Mouse (Mus musculus) spleen, embryonic (tissue): ENCODE measurements around the gene Tex14.

Source experiments
- CTCF ChIA-PET: fragments of 350-600 bp; sonication (Branson Sonifier 250); formaldehyde crosslinking; loops from one replicate; lab custom pipeline; 2022; lab: Charles Lee

The Tex14 gene

DNA sequence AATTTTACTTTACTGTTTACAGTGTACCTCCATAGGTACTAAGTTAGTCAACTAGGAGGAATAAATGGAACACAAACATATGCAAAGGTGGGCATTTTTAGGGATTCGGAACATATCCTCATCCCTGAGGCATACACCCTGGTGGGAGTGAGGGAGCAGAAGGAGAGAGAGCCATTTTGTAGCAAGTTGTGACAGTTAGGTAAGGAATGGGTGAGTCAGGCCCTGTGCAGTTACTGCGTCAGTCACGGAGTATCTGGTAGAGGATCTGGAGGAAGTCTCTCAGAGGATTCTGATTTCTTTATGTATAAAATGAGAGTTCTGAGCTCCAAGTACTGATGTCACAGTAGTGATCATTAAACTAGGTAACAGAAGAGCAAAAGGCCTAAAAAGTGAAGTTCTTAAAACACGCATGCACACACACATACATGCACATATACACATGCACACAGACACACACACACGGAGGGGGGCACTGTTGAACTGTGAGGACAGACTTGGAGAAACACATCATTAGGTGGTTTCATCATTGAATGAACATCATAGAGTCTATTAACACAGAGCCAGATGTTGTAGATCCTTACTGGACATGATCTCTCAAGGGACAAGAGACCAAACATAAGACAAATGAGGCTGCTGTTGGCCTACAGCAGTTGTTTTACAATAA is 182.5 kb downstream of the Tex14 start:
- CTCF ChIA-PET, result no interaction called here

DNA sequence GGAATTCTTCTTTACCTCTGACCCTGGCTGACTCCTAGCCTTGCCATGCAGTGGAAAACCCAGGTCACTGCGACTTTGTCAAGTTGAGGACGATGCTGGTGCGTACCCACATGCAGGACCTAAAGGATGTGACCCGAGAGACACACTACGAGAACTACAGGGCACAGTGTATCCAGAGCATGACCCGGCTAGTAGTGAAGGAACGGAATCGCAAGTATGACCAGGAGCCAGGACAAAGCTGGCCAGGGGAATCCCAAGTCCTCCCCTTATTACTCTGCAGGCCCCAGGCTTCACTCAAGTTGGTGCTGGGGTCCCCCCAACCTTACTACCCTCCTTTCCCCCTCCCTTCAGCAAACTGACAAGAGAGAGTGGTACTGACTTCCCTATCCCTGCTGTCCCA is 184.7 kb downstream of the Tex14 start:
- CTCF ChIA-PET, result interaction anchor here (0.6 kb wide), 2 partner anchors 52 to 1123 kb away, joined by 3 to 5 read pairs; no protein-coding TSS in a partner anchor

DNA sequence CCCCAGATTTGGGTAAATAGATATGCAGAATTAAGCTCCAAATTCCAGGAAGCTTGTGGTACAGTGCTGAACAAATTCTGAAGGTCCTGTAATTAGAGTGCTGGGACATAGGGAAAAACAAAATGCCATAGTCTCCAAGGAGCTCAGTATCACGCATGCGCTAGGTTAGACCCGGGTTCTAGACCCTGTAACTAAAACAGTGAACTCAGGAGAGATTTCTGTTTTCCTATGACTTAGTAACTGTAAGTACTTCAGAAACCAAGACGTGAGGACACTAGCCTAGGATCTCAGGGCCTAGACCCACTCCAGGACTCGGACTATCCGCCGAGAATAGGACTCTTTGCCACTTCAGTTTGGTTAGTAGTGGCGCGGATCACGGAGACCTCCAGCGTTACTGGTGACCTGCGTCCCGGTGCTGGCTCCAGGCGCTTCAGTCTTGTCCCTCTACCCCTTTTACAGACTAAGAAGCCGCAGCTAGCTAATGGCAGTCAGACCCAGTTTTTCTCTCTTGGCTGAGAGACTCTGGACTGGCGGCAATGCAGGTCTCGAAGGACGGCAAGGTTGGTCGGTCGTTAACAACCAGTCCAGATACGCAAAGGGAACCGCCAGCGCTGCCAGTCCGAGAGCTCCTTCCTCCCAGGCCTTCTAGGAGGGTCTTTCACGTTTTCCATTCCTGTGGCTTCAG is 186.1 kb downstream of the Tex14 start:
- CTCF ChIA-PET, result interaction anchor here (0.6 to 0.7 kb wide), 3 partner anchors 16 to 635 kb away, joined by 3 to 5 read pairs (median 4); no protein-coding TSS in a partner anchor

DNA sequence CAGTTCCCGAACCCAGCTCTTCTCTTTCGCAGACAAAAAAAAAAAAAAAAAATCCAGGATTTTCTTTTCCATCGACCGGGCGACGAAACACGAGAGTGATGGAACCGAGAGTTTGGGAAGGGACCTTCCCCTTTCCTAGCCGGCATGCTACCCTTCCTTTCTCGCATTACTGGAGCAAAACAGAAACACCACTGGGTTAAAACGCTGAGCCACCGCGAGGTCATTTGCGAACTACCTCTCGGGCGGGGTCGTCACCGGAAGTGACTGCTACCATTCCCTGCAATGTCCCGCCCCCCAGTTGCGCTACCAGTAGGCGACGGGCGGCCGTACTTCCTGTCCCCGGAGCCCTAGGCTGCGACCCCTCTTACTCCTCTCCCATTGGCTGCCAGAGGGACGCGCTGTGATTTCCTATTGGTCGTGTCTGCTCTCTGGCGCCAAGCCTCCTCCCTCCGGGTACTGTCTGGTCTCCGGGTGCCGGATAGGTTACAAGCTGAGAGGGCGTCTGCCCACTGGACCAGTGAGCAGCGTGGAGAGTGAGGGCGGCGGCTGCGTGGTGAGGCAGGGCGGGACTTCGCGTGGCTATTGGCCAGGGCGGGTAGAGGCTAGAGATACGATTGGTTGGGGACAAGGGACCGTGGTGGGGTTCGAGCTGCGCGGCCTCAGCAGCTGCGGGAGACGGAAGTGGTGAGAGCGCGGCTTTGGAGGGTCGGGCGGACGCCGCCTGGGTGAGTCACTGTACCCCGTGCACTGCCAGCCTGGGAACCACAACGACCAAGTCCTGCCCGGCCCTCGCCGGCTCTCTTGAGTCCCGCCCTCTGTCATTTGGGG is 186.9 kb downstream of the Tex14 start, which contains the start of gene Mtmr4:
Gene Mtmr4, plus strand, starts transcription at position 637 of the 828 bp plus-strand sequence.
- CTCF ChIA-PET, result interaction anchor here (0.6 to 0.7 kb wide), 4 partner anchors 15 to 634 kb away, joined by 3 to 6 read pairs (median 4); no protein-coding TSS in a partner anchor

DNA sequence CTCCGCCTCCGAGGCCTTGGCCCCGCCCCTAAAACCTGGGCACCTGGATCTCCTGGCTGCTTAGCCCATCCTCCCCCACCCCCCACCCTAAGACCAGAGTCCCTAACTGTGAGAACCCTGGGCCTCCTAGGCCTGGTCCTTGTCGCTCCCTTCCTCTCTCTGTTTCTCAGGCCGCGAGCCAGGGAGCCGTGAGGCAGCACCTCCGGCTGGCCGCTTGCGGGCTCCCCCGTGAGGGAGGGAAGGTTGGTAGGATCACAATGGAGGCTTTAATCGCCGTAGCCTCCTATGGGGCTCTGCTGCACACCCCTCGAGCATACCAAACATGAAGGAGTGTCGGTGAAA is 187.5 kb downstream of the Tex14 start:
- CTCF ChIA-PET, result no interaction called here

DNA sequence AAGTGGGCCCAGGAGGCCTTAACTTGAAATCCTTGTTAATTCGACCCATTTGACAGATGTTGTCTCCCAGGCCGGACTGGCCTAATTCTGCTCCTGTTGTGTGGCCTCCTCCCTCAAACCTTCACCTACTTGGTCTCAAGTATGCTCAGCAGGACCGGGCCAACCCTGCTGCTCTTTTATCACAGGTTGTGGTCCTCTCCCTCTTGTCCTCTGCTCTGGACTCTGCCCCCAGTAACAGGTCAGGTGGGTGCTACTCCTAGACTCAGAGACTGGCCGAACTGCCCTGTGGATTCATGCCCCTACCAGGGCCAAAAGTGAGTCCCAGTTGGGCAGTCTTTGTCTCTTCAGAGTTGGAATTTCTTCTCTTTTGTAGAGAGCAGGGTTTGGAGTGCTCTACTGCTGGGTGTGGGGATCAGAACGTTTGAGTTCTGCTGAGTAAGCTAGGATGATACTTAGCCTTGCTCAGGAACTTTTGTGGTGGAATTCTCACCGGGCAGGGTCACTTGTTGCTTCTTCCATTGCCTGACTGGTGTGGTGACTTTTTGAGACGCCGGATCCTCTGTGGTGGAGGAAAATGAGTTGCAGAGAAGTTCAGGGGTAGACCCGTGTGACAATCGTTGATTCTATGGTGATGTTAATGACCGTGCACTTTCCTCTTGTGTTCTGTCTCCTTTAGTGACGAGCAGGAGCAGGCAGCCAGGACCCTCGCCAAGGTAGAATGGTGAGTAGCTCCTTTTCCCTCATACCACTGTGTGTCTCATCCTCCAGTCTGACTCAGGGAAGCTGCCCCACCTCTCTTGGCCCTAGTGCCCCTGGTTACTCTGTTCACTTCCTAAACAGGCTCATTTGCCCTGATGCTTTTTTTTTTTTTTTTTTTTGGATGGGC is 188.1 kb downstream of the Tex14 start:
- CTCF ChIA-PET, result no interaction called here

DNA sequence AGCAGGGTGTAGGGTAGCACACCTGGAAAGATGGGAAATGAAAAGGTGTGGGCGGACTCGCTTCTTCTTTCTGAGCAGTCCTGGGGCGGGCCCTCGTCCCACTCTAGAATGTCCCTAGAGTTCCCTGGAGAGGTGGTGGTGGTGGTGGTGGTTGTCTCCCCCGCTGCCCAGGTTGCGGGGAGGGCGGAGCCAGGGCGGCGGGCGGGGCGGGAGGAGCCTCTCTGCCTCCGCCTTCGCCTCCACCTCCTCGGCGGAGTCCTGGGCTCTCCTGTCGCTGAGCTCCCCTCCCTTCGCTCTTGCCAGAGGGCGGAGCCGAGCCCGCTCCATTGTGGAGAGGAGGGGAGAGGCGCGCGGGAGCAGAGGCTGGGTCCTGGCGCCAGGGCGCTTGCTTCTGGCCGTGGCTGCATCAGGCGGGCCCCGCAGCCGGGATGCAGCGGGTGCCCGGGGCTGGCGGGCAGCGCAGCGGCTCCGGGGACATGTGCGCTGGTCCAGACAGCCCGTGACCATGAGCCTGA is 190.5 kb downstream of the Tex14 start:
- CTCF ChIA-PET, result interaction anchor here (0.6 to 1.6 kb wide), 2 partner anchors 9 to 16 kb away, joined by 3 to 4 read pairs; no protein-coding TSS in a partner anchor

DNA sequence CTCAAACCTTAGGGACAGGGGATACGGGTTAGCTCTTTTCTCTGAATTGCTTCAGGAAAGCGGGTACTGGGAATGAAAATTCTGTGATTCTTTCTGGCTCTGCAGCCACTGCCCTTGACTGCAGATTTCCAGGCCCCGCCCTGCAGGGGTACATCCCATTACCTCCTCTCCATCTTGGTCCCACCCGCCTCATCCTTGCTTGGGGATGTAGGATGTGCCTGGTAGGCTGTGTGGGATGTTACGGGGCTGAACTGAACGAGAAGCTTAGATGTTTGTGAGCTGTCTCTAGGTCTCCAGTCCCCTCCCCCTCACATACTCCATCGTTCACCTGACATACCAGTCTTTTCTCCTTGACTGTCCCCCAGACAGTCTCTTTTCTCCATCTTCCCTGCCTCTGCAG is 191.1 kb downstream of the Tex14 start:
- CTCF ChIA-PET, result interaction anchor here (0.6 to 1.6 kb wide), 2 partner anchors 17 to 135 kb away, joined by 3 read pairs; no protein-coding TSS in a partner anchor

DNA sequence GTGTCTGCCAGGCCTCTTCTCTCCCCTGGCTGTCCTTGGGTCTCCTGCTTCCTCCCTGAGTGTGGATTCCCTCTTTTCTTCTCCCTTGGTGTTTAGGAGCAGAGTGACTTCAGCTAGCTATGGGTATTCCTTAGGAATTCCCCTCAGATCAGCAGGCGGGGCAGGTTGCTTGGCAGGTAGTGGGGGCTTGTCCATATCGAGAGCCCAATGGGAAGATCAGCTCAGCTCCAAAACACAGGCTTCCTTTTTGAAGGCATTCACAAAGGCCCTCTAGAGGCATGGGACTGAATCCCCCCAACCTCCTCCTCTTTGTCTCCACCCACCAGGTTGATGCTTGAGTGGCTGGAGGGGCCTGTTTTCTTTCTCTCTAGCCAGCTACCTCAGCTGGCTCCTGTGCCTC is 191.6 kb downstream of the Tex14 start:
- CTCF ChIA-PET, result interaction anchor here (0.6 to 1.6 kb wide), 2 partner anchors 17 to 134 kb away, joined by 3 read pairs; no protein-coding TSS in a partner anchor

DNA sequence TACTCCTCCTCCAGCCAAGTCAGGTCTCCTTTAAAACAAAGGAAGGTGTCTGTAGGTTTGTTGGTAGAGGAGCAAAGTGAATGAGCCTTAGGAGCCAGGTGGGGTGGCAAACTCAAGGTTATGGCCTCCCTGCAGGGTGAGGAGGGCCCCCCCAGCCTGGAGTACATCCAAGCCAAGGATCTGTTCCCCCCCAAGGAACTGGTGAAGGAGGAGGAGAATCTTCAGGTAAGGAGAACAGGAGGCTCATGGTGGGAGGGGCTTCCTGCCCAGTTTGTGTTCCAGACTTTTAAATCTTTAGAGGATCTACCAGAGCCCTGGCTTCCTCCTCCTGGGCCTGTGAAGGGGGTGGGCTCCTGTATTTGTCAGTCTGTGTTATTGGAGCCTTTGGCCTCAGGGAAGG is 192.2 kb downstream of the Tex14 start:
- CTCF ChIA-PET, result interaction anchor here (1.6 kb wide), 1 partner anchor 18 kb away, joined by 3 read pairs; no protein-coding TSS in a partner anchor

DNA sequence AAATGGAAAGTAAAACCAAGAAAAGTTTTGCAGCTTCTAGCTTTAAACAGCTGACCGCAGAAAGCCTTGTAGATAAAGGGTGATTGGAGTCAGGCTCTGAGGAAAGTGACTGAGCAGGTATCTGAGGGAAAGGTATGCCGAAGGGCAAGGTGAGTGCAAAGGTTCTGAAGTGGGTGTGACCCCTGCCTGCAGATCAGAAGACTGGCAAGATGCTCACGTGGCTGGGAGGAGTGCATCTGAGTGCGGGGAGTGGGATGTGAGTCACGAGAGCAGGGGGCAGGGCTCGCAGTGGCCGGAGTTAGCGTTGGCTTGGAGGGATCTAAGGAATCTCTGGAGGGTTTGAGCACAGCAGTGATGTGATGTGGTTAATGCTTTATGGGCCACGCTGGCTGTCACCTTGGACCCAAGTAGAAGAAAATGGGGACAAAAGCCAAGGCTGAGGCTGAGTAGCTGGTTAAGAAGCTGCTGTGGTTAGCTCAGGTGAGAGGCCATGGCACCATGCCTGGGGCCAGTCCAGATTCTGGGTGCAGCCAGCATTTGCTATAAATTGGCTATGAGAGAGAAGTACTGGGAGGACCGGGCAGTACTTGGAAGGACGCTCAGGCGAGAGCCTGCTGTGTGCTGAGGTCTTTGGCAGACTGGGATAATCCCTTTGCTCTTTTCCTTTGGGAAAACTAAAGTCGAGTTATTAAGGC is 194.7 kb downstream of the Tex14 start:
- CTCF ChIA-PET, result interaction anchor here (0.5 kb wide), 1 partner anchor 357 kb away, joined by 4 read pairs; no protein-coding TSS in a partner anchor

DNA sequence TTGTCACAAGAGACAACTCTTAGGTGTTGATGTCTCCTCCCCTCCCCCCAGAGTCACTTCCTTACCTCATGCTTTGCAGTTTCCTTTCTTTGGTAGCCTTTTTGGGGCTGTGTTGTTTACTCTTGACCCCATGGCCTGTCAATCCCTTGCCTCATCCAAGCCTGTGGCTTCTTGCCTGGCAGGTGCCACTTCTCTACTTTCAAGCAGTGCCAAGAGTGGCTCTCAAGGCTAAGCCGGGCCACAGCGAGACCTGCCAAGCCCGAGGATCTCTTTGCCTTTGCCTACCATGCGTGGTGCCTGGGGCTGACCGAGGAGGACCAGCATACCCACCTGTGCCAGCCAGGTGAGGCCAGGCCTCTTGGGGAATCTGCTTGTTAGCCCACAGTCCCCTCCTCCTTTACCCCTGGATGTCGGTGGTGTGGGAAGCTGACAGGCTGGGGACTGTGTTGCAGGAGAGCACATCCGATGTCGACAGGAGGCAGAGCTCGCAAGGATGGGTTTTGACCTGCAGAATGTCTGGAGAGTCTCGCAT is 195.5 kb downstream of the Tex14 start:
- CTCF ChIA-PET, result interaction anchor here (0.5 kb wide), 1 partner anchor 357 kb away, joined by 4 read pairs; no protein-coding TSS in a partner anchor

DNA sequence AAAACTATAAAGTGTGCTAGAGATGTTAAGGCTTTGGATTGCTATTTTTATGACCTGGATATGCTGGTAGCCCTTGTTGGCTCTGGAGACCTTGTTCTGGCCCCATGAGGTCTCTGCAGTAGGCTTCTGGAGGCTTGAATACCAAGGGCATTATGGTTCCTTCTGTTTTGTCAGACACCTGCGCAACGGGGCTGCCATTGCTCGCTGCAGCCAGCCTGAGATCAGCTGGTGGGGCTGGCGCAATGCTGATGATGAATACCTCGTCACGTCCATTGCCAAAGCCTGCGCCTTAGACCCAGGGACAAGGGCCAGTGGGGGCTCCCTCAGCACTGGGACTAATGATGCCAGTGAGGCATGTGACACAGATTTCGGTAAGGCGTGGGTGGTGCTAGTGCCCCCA is 197.4 kb downstream of the Tex14 start:
- CTCF ChIA-PET, result interaction anchor here (0.7 kb wide), 1 partner anchor 1225 kb away, joined by 6 read pairs; no protein-coding TSS in a partner anchor

DNA sequence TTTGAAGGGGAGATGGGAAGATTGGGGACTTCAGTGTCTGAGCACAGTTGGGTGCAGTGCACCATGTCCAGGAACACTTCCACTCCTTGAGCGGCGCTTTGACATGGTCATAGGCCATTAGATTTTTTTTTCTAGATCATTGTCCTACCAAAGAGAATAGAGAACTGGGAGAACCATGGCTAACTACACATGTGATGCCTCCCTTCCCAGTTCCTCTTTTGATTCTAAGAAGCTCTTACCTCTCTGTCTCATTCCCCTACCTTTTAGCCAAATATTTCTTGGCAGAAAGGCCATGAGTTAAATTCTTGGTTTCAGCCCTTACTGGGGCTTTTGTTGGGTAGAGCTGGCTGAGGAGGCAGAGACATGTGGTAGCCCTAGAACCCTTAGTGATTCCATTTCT is 198.7 kb downstream of the Tex14 start:
- CTCF ChIA-PET, result no interaction called here
